Mouse (Mus musculus) liver, embryonic 12.5 days (tissue): ENCODE results near the gene Crim1. TPM values are rescaled to one million over a fixed set of nuclear protein-coding genes. Genes with fewer than 3 reads are reported as not detected.

Source experiments
- ATAC-seq: fragments of 200-750 bp; cut with Nextera tagmentation; 2 replicates; pipeline ENCODE4 v1.8.0; 2017; ENCODE audit warnings: moderate number of reproducible peaks, mild to moderate bottlenecking, moderate library complexity
- H3K27ac ChIP-seq: fragments of 300-500 bp; sonication (generic); 2 replicates; pipeline ENCODE4 v1.5.1; 2016; ENCODE audit warnings: mild to moderate bottlenecking
- H3K27me3 ChIP-seq: fragments of 300-500 bp; sonication (generic); replicated peaks from 2 replicates; pipeline ENCODE4 v1.6.1; 2016; ENCODE audit warnings: mild to moderate bottlenecking, moderate library complexity
- H3K36me3 ChIP-seq: fragments of 300-500 bp; sonication (generic); 2 replicates; pipeline ENCODE4 v1.6.1; 2016; ENCODE audit warnings: mild to moderate bottlenecking, moderate library complexity
- H3K4me1 ChIP-seq: fragments of 300-500 bp; sonication (generic); 2 replicates; pipeline ENCODE4 v1.6.1; 2016
- H3K4me2 ChIP-seq: fragments of 300-500 bp; sonication (generic); 2 replicates; pipeline ENCODE4 v1.6.1; 2016; ENCODE audit warnings: mild to moderate bottlenecking, moderate library complexity
- H3K4me3 ChIP-seq: fragments of 300-500 bp; sonication (generic); 2 replicates; pipeline ENCODE4 v1.5.1; 2016; ENCODE audit warnings: mild to moderate bottlenecking, moderate library complexity
- H3K9ac ChIP-seq: fragments of 300-500 bp; sonication (generic); 2 replicates; pipeline ENCODE4 v1.6.1; 2016; ENCODE audit warnings: mild to moderate bottlenecking, moderate library complexity
- H3K9me3 ChIP-seq: fragments of 300-500 bp; sonication (generic); replicated peaks from 2 replicates; pipeline ENCODE4 v1.6.1; 2016; ENCODE audit warnings: mild to moderate bottlenecking, moderate library complexity
- WGBS: fragments of 180-500 bp; shearing (Covaris S2); methylation state at CpG from one replicate; pipeline ENCODE4 v1.1.7; 2016; ENCODE audit not compliant: insufficient replicate concordance; 5-methylcytosine and 5-hydroxymethylcytosine counted together
- polyA plus RNA-seq: library from polyadenylated mRNA; unstranded; fragments of >200 nt; fragmentation: Nextera tagmentation; extraction: Ambion mirVana; gene quantifications from 2 replicates; pipeline ENCODE4 v1.2.1, GENCODE M21; 2016

Gene Crim1
- polyA plus RNA-seq, 1 experiment from 2014 or later: 1.5 TPM

GRCm38 (mm10) chr17:78199231-78199625, 820 bp upstream of the Crim1 start:
- no peak for ATAC-seq
- H3K27me3 ChIP-seq: peaks cover 45% of the 10 kb centered on the region

DNA sequence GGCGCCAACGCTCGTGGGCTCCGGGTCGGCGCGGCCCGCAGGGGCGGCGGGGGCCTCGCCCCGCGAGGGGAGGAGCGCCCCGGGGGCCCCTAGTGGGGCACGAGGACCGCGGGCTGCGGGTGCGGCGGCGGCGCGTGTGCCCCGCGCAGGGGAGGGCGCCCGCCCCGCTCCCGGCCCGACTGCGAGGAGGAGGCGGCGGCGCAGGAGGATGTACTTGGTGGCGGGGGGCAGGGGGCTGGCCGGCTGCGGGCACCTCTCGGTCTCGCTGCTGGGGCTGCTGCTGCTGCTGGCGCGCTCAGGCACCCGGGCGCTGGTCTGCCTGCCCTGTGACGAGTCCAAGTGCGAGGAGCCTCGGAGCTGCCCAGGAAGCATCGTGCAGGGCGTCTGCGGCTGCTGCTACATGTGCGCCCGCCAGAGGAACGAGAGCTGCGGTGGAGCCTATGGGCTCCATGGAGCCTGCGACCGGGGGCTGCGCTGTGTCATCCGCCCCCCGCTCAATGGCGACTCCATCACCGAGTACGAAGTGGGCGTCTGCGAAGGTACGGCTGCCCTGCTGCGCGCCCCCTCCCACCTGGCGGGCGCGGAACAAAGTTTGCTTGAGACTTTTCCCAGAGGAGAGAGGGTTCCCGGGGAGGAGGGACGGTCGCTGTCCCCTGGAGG, 643 bp downstream of the Crim1 start:
- H3K27ac ChIP-seq: peak overlapping the region; percentile 82
- peak; percentile 54 for ATAC-seq
- under 1% methylated on average over 67 of the region's 73 CpGs for WGBS

More at GRCm38 (mm10) chr17:78199231-78199625, 820 bp upstream of the Crim1 start:
- Histone ChIP-seq H3K4me1 (peaks cover 40% of the 10 kb centered on the region), H3K4me2 (peak overlapping the region; percentile 99), H3K36me3 (no peaks in the 10 kb centered on the region), H3K9ac (peak overlapping the region; percentile 74), H3K27ac (no peak overlapping the region), H3K4me3 (peak overlapping the region; percentile 74), H3K9me3 (no peaks in the 10 kb centered on the region)
- WGBS: 13% methylated on average over 7 of the region's 7 CpGs

GRCm38 (mm10) chr17:78201221-78202058, 1.4 kb downstream of the Crim1 start:
- Histone ChIP-seq H3K9me3 (no peaks in the 10 kb centered on the region), H3K36me3 (no peaks in the 10 kb centered on the region), H3K4me1 (peaks cover 47% of the 10 kb centered on the region), H3K27me3 (peaks cover 45% of the 10 kb centered on the region), H3K9ac (peak overlapping the region; percentile 74), H3K4me2 (peak overlapping the region; percentile 99), H3K27ac (no peak overlapping the region), H3K4me3 (peak overlapping the region; percentile 74)
- WGBS: 2% methylated on average over 39 of the region's 39 CpGs
- peak; percentile 66 for ATAC-seq

More for the DNA sequence above, 643 bp downstream of the Crim1 start:
- Histone ChIP-seq H3K9me3 (no peaks in the 10 kb centered on the region), H3K4me1 (peaks cover 40% of the 10 kb centered on the region), H3K9ac (peak overlapping the region; percentile 74), H3K4me3 (peak overlapping the region; percentile 74), H3K27me3 (peaks cover 45% of the 10 kb centered on the region), H3K4me2 (peak overlapping the region; percentile 99), H3K36me3 (no peaks in the 10 kb centered on the region)

- peaks cover 45% of the 10 kb centered on the region for H3K27me3 ChIP-seq
- H3K4me1 ChIP-seq: peaks cover 54% of the 10 kb centered on the region
- 12% methylated on average over 5 of the region's 5 CpGs for WGBS
- ATAC-seq: no peak
- H3K4me2 ChIP-seq: peak overlapping the region; percentile 99
- no peaks in the 10 kb centered on the region for H3K36me3 ChIP-seq
- H3K27ac ChIP-seq: no peak overlapping the region
- H3K9me3 ChIP-seq: no peaks in the 10 kb centered on the region
- 0 out of 2 replicates have a peak overlapping the region, but pooled peaks have one; percentile 74 for H3K9ac ChIP-seq
- H3K4me3 ChIP-seq: peak overlapping the region; percentile 74
Observed at GRCm38 (mm10) chr17:78202221-78202620, 2.2 kb downstream of the Crim1 start.

- peaks cover 59% of the 10 kb centered on the region for H3K4me1 ChIP-seq
- peaks cover 45% of the 10 kb centered on the region for H3K27me3 ChIP-seq
- ATAC-seq: no peak
- no peak overlapping the region for H3K4me3 ChIP-seq
- H3K9ac ChIP-seq: no peak overlapping the region
- H3K36me3 ChIP-seq: no peaks in the 10 kb centered on the region
- 63% methylated on average over 3 of the region's 3 CpGs for WGBS
- no peak overlapping the region for H3K27ac ChIP-seq
- no peaks in the 10 kb centered on the region for H3K9me3 ChIP-seq
- peak overlapping the region; percentile 99 for H3K4me2 ChIP-seq
Observed at GRCm38 (mm10) chr17:78202756-78203155, 2.7 kb downstream of the Crim1 start.

GRCm38 (mm10) chr17:78203478-78203877, 3.4 kb downstream of the Crim1 start:
- Histone ChIP-seq H3K9ac (no peak overlapping the region), H3K4me3 (no peak overlapping the region), H3K4me2 (no peak overlapping the region), H3K36me3 (no peaks in the 10 kb centered on the region), H3K9me3 (no peaks in the 10 kb centered on the region), H3K27me3 (peaks cover 43% of the 10 kb centered on the region), H3K27ac (no peak overlapping the region), H3K4me1 (peaks cover 60% of the 10 kb centered on the region)
- ATAC-seq: no peak
- 57% methylated on average over 5 of the region's 5 CpGs for WGBS

DNA sequence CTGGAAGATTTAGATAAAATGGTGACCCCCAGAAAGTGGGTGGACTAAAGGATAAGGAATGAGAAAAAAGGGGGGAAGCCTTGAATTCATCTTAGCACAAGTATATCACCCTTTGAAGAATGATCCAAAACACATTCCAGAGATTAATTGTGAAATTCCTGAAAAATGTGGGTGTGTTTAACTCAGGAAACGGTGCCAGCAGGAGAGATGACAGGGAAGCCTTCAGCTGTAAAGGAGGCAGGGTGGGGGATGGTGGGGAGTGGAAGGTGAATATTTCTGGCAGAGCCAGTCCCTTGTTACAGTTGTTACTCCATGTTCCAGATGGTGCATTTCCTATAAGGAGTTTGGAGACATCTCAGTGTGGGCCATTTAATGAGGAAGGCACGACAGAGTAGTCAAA, 6.4 kb downstream of the Crim1 start:
- Histone ChIP-seq H3K27me3 (peaks cover 14% of the 10 kb centered on the region), H3K4me1 (peaks cover 37% of the 10 kb centered on the region), H3K4me3 (no peak overlapping the region), H3K9me3 (no peaks in the 10 kb centered on the region), H3K27ac (no peak overlapping the region), H3K9ac (no peak overlapping the region), H3K36me3 (no peaks in the 10 kb centered on the region), H3K4me2 (no peak overlapping the region)
- no peak for ATAC-seq
- 41% methylated on average over 2 of the region's 2 CpGs for WGBS

DNA sequence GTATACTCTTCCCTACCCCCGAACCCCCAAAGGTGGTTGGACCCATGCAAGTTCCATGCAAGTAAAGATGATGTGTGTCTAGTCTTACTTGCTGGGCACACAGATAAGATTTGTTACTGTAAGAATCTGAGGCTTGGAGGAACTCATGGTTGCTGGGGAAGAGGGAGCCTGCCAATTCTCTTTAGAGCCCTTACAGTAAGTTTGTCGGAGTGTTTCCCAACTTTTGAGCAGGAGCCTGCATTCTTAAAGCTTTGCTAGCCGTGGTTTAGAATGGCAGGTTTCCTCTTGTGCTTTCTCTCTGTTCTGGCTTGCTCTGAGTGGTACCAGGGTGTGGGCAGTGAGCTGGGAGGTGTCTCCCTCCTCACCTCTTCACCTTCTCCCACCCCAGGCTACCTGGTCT, 7.2 kb downstream of the Crim1 start:
- Histone ChIP-seq H3K9ac (no peak overlapping the region), H3K36me3 (no peaks in the 10 kb centered on the region), H3K4me1 (peaks cover 29% of the 10 kb centered on the region), H3K9me3 (no peaks in the 10 kb centered on the region), H3K27me3 (peaks cover 5% of the 10 kb centered on the region; the same call in 1 of the 2 replicates), H3K4me3 (no peak overlapping the region), H3K4me2 (no peak overlapping the region), H3K27ac (no peak overlapping the region)
- ATAC-seq: no peak
- 51% methylated on average over 3 of the region's 3 CpGs for WGBS

- Histone ChIP-seq H3K9ac (no peak overlapping the region), H3K4me1 (peaks cover 20% of the 10 kb centered on the region), H3K27me3 (no peaks in the 10 kb centered on the region), H3K27ac (no peak overlapping the region), H3K4me2 (no peak overlapping the region), H3K36me3 (no peaks in the 10 kb centered on the region), H3K4me3 (no peak overlapping the region), H3K9me3 (no peaks in the 10 kb centered on the region)
- 72% methylated on average over 3 of the region's 3 CpGs for WGBS
- ATAC-seq: no peak
Observed at GRCm38 (mm10) chr17:78208805-78209204, 8.8 kb downstream of the Crim1 start.

GRCm38 (mm10) chr17:78209646-78210045, 9.6 kb downstream of the Crim1 start:
- no peaks in the 10 kb centered on the region for H3K9me3 ChIP-seq
- no peak overlapping the region for H3K4me2 ChIP-seq
- ATAC-seq: no peak
- H3K9ac ChIP-seq: no peak overlapping the region
- WGBS: 71% methylated on average over 2 of the region's 2 CpGs
- no peak overlapping the region for H3K4me3 ChIP-seq
- peaks cover 20% of the 10 kb centered on the region for H3K4me1 ChIP-seq
- H3K36me3 ChIP-seq: no peaks in the 10 kb centered on the region
- no peaks in the 10 kb centered on the region for H3K27me3 ChIP-seq
- H3K27ac ChIP-seq: no peak overlapping the region

DNA sequence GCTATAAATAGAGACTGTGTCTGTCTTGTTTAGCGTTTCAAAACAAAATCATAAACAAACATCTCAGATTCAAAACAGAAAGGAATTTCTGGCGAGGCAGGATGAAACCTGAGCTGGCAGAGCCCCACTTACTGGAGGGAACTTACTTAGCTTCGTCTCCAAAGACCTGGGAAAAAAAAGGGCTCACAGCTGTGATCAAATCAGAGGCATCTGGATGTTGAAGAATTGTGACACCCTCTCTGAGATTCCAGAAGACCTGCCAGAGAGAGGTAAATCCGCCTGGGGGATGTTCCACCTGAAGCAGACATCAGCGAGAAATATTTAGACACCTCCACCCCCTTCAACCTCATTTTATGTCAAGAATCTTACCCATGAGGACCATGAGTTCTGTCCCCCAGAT, 11.8 kb downstream of the Crim1 start:
- 70% methylated on average over 5 of the region's 5 CpGs for WGBS
- H3K27me3 ChIP-seq: no peaks in the 10 kb centered on the region
- H3K36me3 ChIP-seq: no peaks in the 10 kb centered on the region
- H3K4me2 ChIP-seq: no peak overlapping the region
- H3K4me1 ChIP-seq: peaks cover 12% of the 10 kb centered on the region; the same call in 1 of the 2 replicates
- no peak overlapping the region for H3K4me3 ChIP-seq
- no peaks in the 10 kb centered on the region for H3K9me3 ChIP-seq
- no peak overlapping the region for H3K9ac ChIP-seq
- no peak overlapping the region for H3K27ac ChIP-seq
- ATAC-seq: no peak

DNA sequence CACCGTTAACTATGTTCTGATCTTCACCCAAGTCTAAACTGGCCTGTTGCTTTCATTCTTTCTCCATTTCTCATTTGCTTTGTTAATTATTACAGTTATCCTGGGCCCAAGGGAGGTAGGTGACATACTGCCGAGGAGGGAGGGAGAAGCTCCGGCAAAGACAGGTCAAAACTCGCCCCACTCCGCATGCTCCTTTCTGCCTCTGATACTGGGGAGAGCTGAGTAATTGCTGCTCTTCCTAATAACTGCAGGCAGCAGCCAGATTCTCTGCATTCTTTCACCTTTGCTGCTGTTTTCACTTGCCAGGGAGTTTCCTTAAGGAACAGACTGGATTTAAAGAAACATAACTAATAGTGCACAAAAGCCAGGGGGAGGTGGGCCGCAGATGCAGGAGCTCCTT, 13.1 kb downstream of the Crim1 start:
- WGBS: 75% methylated on average over 6 of the region's 6 CpGs
- ATAC-seq: no peak
- 0 out of 2 replicates have a peak, but pooled peaks cover 4% of the 10 kb centered on the region for H3K4me1 ChIP-seq
- H3K9ac ChIP-seq: no peak overlapping the region
- no peak overlapping the region for H3K4me2 ChIP-seq
- no peaks in the 10 kb centered on the region for H3K9me3 ChIP-seq
- no peak overlapping the region for H3K27ac ChIP-seq
- no peaks in the 10 kb centered on the region for H3K27me3 ChIP-seq
- no peak overlapping the region for H3K4me3 ChIP-seq
- no peaks in the 10 kb centered on the region for H3K36me3 ChIP-seq
